Mouse (Mus musculus) T-cell, adult 66 days (primary cell): ENCODE measurements around the gene Pdzd4. TPM values are rescaled to one million over a fixed set of nuclear protein-coding genes. Genes with fewer than 3 reads are reported as not detected.

Experiments used
- total RNA-seq, 2 experiments: library from RNA; stranded (reverse); gene quantifications; 3 replicates in 1 of 2; 4 replicates in 1 of 2; pipeline ENCODE4 v1.2.4; 2023

Pdzd4 gene
- total RNA-seq: 1 to 10 TPM; 1.4 to 3.3 TPM

GRCm38 (mm10) chrX:73824185-73825151 is at the start of gene Pdzd4:
Pdzd4 (minus strand) TSS chrX:73824969.

GRCm38 (mm10) chrX:73786364-73787224 is 38.2 kb downstream of the Pdzd4 start, which contains the start of the genes Idh3g and Ssr4:
Idh3g (minus strand) TSS chrX:73786897.
Ssr4 (plus strand) TSS chrX:73787028.

GRCm38 (mm10) chrX:73774168-73774760 is 50.5 kb downstream of the Pdzd4 start, which contains the start of gene Srpk3:
Srpk3 (plus strand) TSS chrX:73774405.

GRCm38 (mm10) chrX:73756334-73757140 is 68.2 kb downstream of the Pdzd4 start, which contains the start of gene Plxnb3:
Plxnb3 (plus strand) TSS chrX:73757090.

Other genes with a start within 250 kb of the Pdzd4 start
- under 1 TPM; 0.38 to 0.41 TPM for gene Dusp9, start 185.6 kb downstream of the Pdzd4 start, total RNA-seq
- gene Pnck, start 164.9 kb downstream of the Pdzd4 start, total RNA-seq: under 1 TPM; 0.61 to 0.68 TPM
- 1 to 10 TPM; 1.5 to 3.8 TPM for gene Slc6a8, start 151.8 kb downstream of the Pdzd4 start, total RNA-seq
- gene Bcap31, start 108.8 kb downstream of the Pdzd4 start, total RNA-seq: 100 to 1,000 TPM; 107 to 109 TPM
- gene Abcd1, start 108.4 kb downstream of the Pdzd4 start, total RNA-seq: 10 to 100 TPM; 29.4 to 33.9 TPM
- gene Plxnb3, start 67.9 kb downstream of the Pdzd4 start, total RNA-seq: not detected
- gene Srpk3, start 50.6 kb downstream of the Pdzd4 start, total RNA-seq: under 1 TPM in 1 of 2 experiments, not detected in 1; 0.64 TPM
- 100 to 1,000 TPM; 125 to 131 TPM for gene Idh3g, start 38.1 kb downstream of the Pdzd4 start, total RNA-seq
- 100 to 1,000 TPM; 104 to 147 TPM for gene Ssr4, start 37.9 kb downstream of the Pdzd4 start, total RNA-seq
- gene Avpr2, start 67.1 kb upstream of the Pdzd4 start, total RNA-seq: not detected
- gene L1cam, start 71.1 kb upstream of the Pdzd4 start, total RNA-seq: 10 to 100 TPM; 39.9 to 56.0 TPM
- gene Arhgap4, start 96.9 kb upstream of the Pdzd4 start, total RNA-seq: 100 to 1,000 TPM; 287 to 307 TPM
- gene Naa10, start 97.0 kb upstream of the Pdzd4 start, total RNA-seq: 10 to 100 TPM; 64.6 to 88.6 TPM
- 1 to 10 TPM; 2.1 to 6.0 TPM for gene Renbp, start 105.9 kb upstream of the Pdzd4 start, total RNA-seq
- gene Hcfc1, start 141.4 kb upstream of the Pdzd4 start, total RNA-seq: 100 to 1,000 TPM in 1 of 2 experiments, 10 to 100 TPM in 1; 96.1 to 110 TPM
- 100 to 1,000 TPM; 128 to 146 TPM for gene Irak1, start 198.9 kb upstream of the Pdzd4 start, total RNA-seq